Mouse (Mus musculus) gastrocnemius, postnatal 10 days (tissue): ENCODE data around the gene Rreb1. TPM values are rescaled to one million over a fixed set of nuclear protein-coding genes. Genes with fewer than 3 reads are reported as not detected.
A peak's percentile ranks its signal among the peaks of the same experiment; 100 is the strongest.

ENCODE experiments used
- DNase-seq: peaks from one replicate; pipeline ENCODE4 v3.0.0; 2021; ENCODE audit warnings: mixed read lengths
- total RNA-seq, 2 experiments: library from RNA; stranded (reverse); gene quantifications; 2 replicates each; pipeline ENCODE4 v1.2.3; 2021

The Rreb1 gene
- total RNA-seq, 2 experiments from 2014 or later = 33.1 to 45.5 TPM

DNA sequence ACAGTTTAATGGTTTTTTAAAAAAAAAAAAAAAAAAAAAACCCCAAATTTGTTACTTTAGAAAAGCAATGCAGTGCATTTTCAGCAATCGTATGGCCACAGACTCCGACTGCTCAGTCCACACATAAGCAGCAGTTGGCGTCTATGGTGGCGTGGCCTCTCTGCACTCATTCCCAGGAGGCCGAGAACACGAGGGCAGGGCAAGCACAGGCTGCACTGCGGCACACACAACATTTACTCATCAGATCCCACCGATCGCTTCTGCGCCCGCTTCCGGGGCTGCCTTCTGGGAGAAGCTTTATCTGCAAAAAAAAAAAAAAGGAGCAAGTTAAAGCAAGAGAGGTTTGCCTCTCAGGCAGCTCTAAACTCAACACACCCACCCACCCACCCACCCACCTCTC lies 201.3 kb downstream of the Rreb1 start:
- no peak for DNase-seq

DNA sequence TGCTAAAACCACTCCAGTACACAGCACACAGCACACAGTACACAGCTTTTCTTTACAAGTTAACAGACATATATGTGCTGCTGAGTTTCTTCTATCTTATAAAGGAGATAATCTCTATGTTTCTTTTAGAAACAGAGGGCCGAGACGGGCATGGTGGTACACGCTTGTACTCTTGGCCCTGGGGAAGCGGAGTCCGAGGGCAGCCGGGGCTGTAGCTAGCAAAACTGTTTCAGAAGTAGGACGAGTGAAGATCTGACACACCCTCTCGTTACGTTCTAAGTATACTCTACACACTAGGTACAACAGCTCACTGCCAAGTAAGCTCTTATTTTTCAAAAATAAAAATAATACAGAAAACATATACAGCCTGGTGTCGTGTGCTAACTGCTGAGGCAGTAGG lies 202.1 kb downstream of the Rreb1 start:
- DNase-seq = no peak

DNA sequence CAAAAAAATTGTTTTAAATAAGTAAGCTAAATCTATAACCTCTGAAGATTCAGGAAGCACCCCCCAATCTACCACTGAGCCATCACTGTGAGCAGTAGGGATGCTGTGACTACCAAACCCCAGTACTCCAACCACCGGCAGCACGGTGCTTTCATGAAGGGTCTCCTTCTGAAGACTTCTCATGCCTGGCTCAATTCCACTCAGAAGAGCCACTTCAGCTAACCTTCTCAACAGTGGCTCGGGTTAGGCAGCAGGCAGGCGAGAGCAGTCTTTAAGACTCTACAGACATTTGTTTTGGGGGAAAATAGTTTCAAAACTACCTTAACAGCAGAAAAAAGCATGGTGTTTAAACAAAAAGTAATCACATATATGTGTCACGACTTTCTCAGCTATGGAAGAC lies 202.9 kb downstream of the Rreb1 start:
- DNase-seq = no peak

DNA sequence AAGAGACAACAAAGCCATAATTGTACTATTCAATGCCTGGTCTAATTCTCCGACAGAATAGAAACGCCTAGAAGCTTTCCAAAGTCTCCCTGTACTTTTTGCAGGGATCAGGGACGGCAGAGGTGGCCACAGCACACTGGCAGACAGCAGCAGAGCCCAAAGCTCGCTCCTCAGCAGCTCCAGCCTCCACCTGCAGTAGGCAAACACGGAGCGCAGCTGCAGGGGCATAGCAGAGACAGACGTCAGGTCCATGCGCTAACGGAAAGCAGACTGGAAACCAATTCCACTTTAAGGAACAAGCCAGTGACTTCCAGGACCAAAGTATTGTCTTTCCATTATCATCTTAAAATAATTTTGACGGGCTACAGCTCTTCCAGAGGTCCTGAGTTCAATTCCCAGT lies 208.0 kb downstream of the Rreb1 start:
- DNase-seq = no peak

DNA sequence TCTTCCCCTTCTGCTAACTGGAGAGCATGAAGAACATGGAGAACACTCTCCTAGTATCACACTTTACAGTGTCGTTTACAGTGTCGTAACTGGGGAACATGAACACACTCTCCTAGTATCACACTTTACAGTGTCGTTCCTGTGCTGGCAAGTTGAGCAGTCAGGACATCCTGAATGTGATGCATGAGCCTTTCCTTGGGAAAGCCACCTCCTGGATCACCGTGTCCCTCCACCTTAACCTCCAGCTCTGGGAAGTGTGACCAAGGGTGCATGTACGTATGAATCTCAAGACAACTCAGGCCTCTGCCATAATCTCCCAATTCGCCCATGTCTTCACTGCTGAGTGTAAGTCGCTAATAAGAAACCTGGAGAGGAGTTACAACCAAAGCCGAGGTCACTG lies 211.5 kb downstream of the Rreb1 start:
- DNase-seq = no peak

DNA sequence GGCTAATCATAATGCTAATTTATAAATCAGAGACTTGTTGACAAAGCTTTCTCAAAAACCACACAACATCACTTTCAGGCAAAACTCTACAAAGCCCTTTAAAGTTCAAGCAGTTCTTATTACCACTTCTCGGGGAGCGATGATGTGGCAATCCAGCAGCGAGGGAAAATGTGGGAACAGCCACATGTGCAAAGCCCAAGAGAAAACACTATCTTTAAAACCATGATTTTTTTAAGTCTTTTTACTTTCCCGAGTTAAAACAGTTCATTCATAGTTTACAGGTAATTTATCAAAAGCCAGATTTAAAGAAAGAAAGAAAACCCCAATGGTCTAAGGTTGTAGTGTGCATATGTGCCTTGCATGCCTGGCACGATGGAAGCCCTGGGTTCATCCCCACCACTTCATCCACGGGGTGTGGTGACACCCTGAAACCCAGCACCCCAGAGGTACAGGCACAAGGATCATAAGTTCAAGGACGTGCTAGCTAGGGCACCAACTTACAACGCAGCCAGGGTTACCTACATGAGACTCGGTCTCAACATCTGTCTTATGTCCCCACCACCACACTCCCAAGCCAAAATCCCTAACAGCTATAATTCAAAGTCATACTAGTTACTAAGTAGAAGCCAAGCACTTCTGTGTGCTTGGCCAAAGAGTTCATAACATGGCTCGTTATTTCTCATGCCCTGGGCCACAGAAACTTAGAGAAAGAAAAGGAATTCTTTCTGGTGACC lies 214.6 kb downstream of the Rreb1 start:
- DNase-seq = no peak

DNA sequence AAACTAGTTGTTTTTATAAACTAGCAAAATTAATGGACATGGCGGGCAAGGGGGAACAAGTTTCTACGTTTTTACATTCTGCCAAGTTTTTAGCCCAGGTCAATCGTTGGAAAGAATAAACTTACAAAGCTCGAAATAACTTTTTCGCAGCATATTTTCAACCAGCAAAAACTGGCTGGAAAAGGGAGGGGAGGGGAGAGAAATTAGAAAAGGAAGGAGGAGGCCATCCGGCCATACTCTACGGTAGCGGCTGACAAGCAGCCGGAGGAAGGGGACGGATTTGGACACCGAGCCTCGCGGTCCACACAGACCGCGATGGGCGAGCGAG lies 215.1 kb downstream of the Rreb1 start:
- DNase-seq = no peak

DNA sequence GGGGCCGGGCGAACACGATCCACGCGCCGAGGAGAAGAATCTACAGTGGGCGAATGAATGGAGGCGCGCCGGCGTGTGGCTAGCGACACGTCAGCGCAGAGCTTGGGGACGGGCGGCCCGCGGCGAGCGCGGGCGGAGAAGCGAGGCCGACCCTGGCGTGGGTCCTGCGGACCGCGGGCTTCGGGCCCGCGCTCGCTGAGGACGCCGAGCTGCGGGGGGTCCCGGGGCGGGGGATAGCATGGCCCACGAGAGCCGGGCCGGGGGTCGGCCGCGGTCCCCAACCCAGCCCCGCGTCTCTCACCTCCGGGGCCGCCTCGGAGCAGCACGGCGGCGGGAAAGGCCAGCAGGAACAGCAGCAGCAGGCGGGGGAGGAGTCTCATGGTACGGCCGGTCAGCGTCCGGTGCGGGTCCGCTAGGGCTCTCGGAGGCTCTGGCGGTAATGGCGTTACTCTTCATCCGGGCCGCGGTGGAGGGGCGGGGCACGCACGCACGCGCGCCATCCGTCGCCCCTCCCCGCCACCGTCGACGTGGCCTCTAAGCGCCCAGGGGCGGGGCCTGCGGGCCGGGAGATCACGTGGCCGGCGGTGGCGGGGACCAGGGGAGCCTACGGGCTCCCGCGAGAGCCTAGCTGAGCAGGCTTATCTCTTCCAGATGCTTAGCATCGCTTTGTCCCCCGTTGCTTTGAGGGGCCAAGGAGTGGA lies 215.7 kb downstream of the Rreb1 start, which contains the start of gene Ssr1:
Ssr1 (minus strand) TSS at position 514 of the 701 bp plus-strand sequence.
- DNase-seq = peak; percentile 98

DNA sequence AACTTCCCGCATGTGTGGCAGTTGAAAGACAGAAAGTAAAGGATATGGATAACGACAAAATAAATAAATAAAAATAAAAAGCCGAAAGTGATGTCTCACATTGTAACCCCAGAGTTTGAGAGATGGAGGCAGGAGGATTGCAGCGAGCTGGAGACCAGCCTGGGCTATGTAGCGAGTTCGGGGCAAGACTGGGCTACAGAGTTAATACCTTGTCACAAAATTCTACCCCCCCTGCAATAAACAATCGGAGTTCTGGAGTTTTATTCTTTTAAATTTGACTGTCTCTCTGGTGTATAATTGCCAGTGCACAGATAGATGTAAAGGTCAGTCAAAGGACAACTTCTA lies 216.2 kb downstream of the Rreb1 start:
- no peak for DNase-seq

DNA sequence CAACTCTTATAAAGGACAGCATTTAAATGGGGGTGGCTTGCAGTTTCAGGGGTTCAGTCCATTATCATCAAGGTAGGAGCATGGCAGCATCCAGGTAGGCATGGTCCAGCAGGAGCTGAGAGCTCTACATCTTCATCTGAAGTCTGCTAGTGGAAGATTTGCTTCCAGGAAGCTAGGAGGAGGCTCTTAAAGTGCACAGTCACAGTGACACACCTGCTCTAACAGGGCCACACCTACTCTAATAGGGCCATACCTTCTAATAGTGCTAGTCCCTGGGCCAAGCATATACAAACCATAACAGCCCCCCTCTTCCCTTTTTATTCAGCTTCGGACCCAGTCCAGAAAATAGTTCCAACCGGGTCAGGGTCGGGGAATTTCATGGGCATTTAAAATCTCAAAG lies 221.5 kb downstream of the Rreb1 start:
- no peak for DNase-seq

Other genes starting within 250 kb of the Rreb1 start
- gene Ssr1, start 215.8 kb downstream of the Rreb1 start, total RNA-seq = 10 to 100 TPM; 64.8 to 87.4 TPM